Comparison of ENCODE assay signal across 9 mouse cellular contexts in the genomic region with DNA sequence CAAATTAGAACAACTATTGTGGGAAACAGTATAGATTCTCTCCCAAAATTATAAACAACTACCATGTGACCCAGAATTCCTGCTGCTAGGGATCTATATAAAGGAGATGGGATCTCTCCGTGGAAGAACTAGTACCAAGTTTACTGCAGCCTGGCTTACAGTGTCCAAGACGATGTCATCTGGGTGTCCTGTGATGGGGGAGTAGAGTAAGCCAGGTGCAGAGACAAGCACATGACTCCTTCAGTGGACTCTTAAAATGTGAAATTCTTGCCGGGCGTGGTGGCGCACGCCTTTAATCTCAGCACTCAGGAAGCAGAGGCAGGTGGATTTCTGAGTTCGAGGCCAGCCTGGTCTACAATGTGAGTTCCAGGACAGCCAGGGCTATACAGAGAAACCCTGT. TPM values are rescaled to one million over a fixed set of nuclear protein-coding genes. Genes with fewer than 3 reads are reported as not detected.
A peak's percentile ranks its signal among the peaks of the same experiment; 100 is the strongest.
DNase-seq lines count a peak whose midpoint lies in the region; ATAC-seq and TF ChIP-seq lines count a peak whose summit lies in the region.
"Not testable (repeated sequence)": the region's sequence is repeated elsewhere in the genome, so short reads cannot be mapped to it uniquely, and the experiment has no call there.
"Had no signal": no experiment of that assay in that cellular context is flagged by ENCODE, and none has a peak within 500 bp of the region (broad histone marks: within the 10 kb centered on the region; RNA-seq: fewer than 3 reads in every experiment).

No protein-coding gene starts in this region.

- 0 out of 2 replicates have a peak overlapping the region, but pooled peaks have one; percentile 24 for H3K27ac ChIP-seq in heart, embryonic 15.5 days
- peak overlapping the region; percentile 88 for H3K27ac ChIP-seq in thymus, adult 2 months (ENCODE audit: control insufficient read depth, insufficient read depth, low read length)

- not testable (repeated sequence) for H3K4me2 ChIP-seq in heart, embryonic 15.5 days

- not testable (repeated sequence) for ATAC-seq in heart, embryonic 15.5 days (replicated peaks; ENCODE audit: insufficient number of reproducible peaks, insufficient read depth, low FRiP score, low read depth)

- H3K36me3 ChIP-seq in heart, embryonic 15.5 days: peaks cover 30% of the 10 kb centered on the region
- H3K36me3 ChIP-seq in thymus, adult 2 months (ENCODE audit: control insufficient read depth, insufficient read depth, low read length): peaks cover 36% of the 10 kb centered on the region

- 82% methylated on average over 7 of the region's 7 CpGs for WGBS in heart, embryonic 15.5 days
- 82% methylated on average over 7 of the region's 7 CpGs for WGBS in thymus, adult 2 months

- DNase-seq in A20 (ENCODE audit: low read depth, low spot score): peak; percentile 55
- peak; percentile 1 for DNase-seq in cerebellum, adult 11-12 months
- peak; percentile 88 for DNase-seq in heart, adult 11 months
- not testable (repeated sequence) for DNase-seq in thymus, adult 2 months

- TF ChIP-seq POLR2A in thymus, adult 2 months (IDR thresholded peaks at IDR 0.05; ENCODE audit: control insufficient read depth, extremely low read depth, insufficient read depth, low read length, poor library complexity): not testable (repeated sequence)

- not testable (repeated sequence) for H3K4me3 ChIP-seq in heart, embryonic 15.5 days; thymus, adult 2 months (ENCODE audit: control insufficient read depth, insufficient read depth, low read length)

- H3K4me1 ChIP-seq in heart, embryonic 15.5 days (replicated peaks): peaks cover 23% of the 10 kb centered on the region
- peaks cover 17% of the 10 kb centered on the region for H3K4me1 ChIP-seq in thymus, adult 2 months (replicated peaks; ENCODE audit: control insufficient read depth, insufficient read depth, low read length)

- H3K9me3 ChIP-seq in heart, embryonic 15.5 days (replicated peaks): not testable (repeated sequence)

- H3K9ac ChIP-seq in heart, embryonic 15.5 days: not testable (repeated sequence)

- TF ChIP-seq CTCF in thymus, adult 2 months (IDR thresholded peaks at IDR 0.05; ENCODE audit: borderline replicate concordance, control insufficient read depth, extremely low read depth, insufficient read depth, low read length, poor library complexity): not testable (repeated sequence)

- not testable (repeated sequence) for H3K27me3 ChIP-seq in heart, embryonic 15.5 days; thymus, adult 2 months (ENCODE audit: control insufficient read depth, insufficient read depth, low read length)

RNA-seq across cellular contexts. Expression of a gene that starts 8.1 kb away (rescaled TPM):
- 5.7 and 7.3 TPM in 2 replicates for polyA plus RNA-seq in heart, embryonic 15.5 days (2015; fragmentation: Nextera tagmentation; extraction: Ambion mirVana)
- polyA plus RNA-seq in thymus, adult 2 months (2012; rRNA removed): 2.8 and 2.9 TPM in 2 replicates

RNA-seq across cellular contexts. Expression of a gene that starts 12.4 kb away (rescaled TPM):
- polyA plus RNA-seq in heart, embryonic 15.5 days (2015; fragmentation: Nextera tagmentation; extraction: Ambion mirVana): 34.6 and 53.3 TPM in 2 replicates
- polyA plus RNA-seq in thymus, adult 2 months (2012; rRNA removed): 124 and 126 TPM in 2 replicates

RNA-seq across cellular contexts. Expression of a gene that starts 14.4 kb away (rescaled TPM):
- 2.1 and 2.4 TPM in 2 replicates for polyA plus RNA-seq in heart, embryonic 15.5 days (2015; fragmentation: Nextera tagmentation; extraction: Ambion mirVana)
- polyA plus RNA-seq in thymus, adult 2 months (2012; rRNA removed): 3.3 and 4.0 TPM in 2 replicates
- polyA plus RNA-seq: activated CD4-positive, CD25-positive, alpha-beta regulatory T cell, adult 4 months; CD4-positive, CD25-positive, alpha-beta regulatory T cell, adult 4 months had no signal

RNA-seq across cellular contexts. Expression of a gene that starts 51.2 kb away (rescaled TPM):
- 0.19 and 2.2 TPM in 2 replicates for polyA plus RNA-seq in heart, embryonic 15.5 days (2015; fragmentation: Nextera tagmentation; extraction: Ambion mirVana)
- polyA plus RNA-seq in thymus, adult 2 months (2012; rRNA removed): 256 and 265 TPM in 2 replicates
- polyA plus RNA-seq: Patski had no signal

RNA-seq across cellular contexts. Expression of a gene that starts 56.4 kb away (rescaled TPM):
- polyA plus RNA-seq in heart, embryonic 15.5 days (2015; fragmentation: Nextera tagmentation; extraction: Ambion mirVana): 7.2 and 34.0 TPM in 2 replicates
- 82.3 and 99.8 TPM in 2 replicates for polyA plus RNA-seq in thymus, adult 2 months (2012; rRNA removed)
- polyA plus RNA-seq: C2C12 had no signal
